Mouse (Mus musculus) lung, embryonic 14.5 days (tissue): ENCODE results near the gene Lrp3. TPM values are rescaled to one million over a fixed set of nuclear protein-coding genes. Genes with fewer than 3 reads are reported as not detected.

ENCODE experiments used
- ATAC-seq: fragments of 200-750 bp; cut with Nextera tagmentation; 2 replicates; pipeline ENCODE4 v1.8.0; 2017; ENCODE audit warnings: mild to moderate bottlenecking, moderate TSS enrichment, moderate library complexity; ENCODE audit not compliant: insufficient read depth
- DNase-seq: peaks from one replicate; pipeline ENCODE4 v3.0.0-alpha.2; 2015
- H3K27ac ChIP-seq: fragments of 300-500 bp; sonication (generic); 2 replicates; pipeline ENCODE4 v1.5.1; 2014; ENCODE audit warnings: low read depth, mild to moderate bottlenecking, moderate library complexity
- H3K27me3 ChIP-seq: fragments of 300-500 bp; sonication (generic); 2 replicates; pipeline ENCODE4 v1.6.1; 2014; ENCODE audit warnings: low read length, control low read depth; ENCODE audit not compliant: insufficient read depth
- H3K36me3 ChIP-seq: fragments of 300-500 bp; sonication (generic); 2 replicates; pipeline ENCODE4 v1.6.1; 2014; ENCODE audit warnings: control low read depth; ENCODE audit not compliant: insufficient read depth
- H3K4me1 ChIP-seq: fragments of 300-500 bp; sonication (generic); 2 replicates; pipeline ENCODE4 v1.6.1; 2014; ENCODE audit warnings: antibody characterized with exemption, control low read depth; ENCODE audit not compliant: insufficient read depth
- H3K4me2 ChIP-seq: fragments of 300-500 bp; sonication (generic); 2 replicates; pipeline ENCODE4 v1.6.1; 2014; ENCODE audit warnings: mild to moderate bottlenecking
- H3K4me3 ChIP-seq: fragments of 300-500 bp; sonication (generic); 2 replicates; pipeline ENCODE4 v1.5.1; 2014; ENCODE audit warnings: low read depth, low read length
- H3K9ac ChIP-seq: fragments of 300-500 bp; sonication (generic); 2 replicates; pipeline ENCODE4 v1.6.1; 2014
- H3K9me3 ChIP-seq: fragments of 300-500 bp; sonication (generic); 2 replicates; pipeline ENCODE4 v1.6.1; 2016; ENCODE audit warnings: low read depth, low read length, control low read depth
- CTCF ChIP-seq: IDR thresholded peaks from 2 replicates; pipeline ENCODE4 v1.5.1; 2016; ENCODE audit warnings: antibody characterized with exemption, low read depth
- WGBS: fragments of 180-500 bp; shearing (Covaris S2); extraction: QIAGEN DNeasy Blood & Tissue Kit; methylation state at CpG from one replicate; pipeline ENCODE4 v1.1.7; 2014; 5-methylcytosine and 5-hydroxymethylcytosine counted together
- polyA plus RNA-seq: library from polyadenylated mRNA; unstranded; fragments of >200 nt; fragmentation: Nextera tagmentation; extraction: Ambion mirVana; gene quantifications from 2 replicates; pipeline ENCODE4 v1.2.1, GENCODE M21; 2014

Gene Lrp3
- polyA plus RNA-seq, 1 experiment from 2014 or later = 11.2 TPM

DNA sequence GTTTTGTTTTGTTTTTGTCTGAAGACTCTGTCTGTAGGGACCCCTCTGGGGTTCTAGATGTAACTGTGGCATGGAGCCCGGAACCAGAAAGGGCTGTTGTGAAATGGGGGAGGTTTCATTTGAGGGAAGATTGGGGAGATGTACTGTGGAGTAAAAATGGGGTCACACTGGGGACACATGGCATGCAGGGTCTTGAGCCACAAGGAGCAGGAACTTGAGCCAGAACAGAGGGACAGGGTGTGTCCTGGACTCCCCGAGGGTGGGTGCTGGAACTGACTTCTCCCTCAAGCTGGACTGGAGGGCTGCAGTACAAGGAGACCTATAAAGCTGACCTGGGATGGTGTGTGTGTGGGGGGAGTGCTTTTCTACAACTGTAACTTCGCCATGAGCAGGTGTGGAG, 57.8 kb downstream of the Lrp3 start:
- WGBS = 65% methylated on average over 3 of the region's 3 CpGs
- DNase-seq = no peak
- TF ChIP-seq CTCF = no peak
- Histone ChIP-seq H3K9ac (no peak overlapping the region), H3K27ac (no peak overlapping the region), H3K4me3 (no peak overlapping the region), H3K4me1 (no peaks in the 10 kb centered on the region), H3K36me3 (no peaks in the 10 kb centered on the region), H3K9me3 (no peaks in the 10 kb centered on the region), H3K4me2 (no peak overlapping the region), H3K27me3 (no peaks in the 10 kb centered on the region)
- no peak for ATAC-seq

- no peaks in the 10 kb centered on the region for H3K4me1 ChIP-seq
- H3K36me3 ChIP-seq = no peaks in the 10 kb centered on the region
- H3K27me3 ChIP-seq = no peaks in the 10 kb centered on the region
- DNase-seq = no peak
- H3K4me3 ChIP-seq = no peak overlapping the region
- H3K9me3 ChIP-seq = no peaks in the 10 kb centered on the region
- no peak overlapping the region for H3K27ac ChIP-seq
- ATAC-seq = no peak
- H3K4me2 ChIP-seq = no peak overlapping the region
- 59% methylated on average over 16 of the region's 16 CpGs for WGBS
- no peak for TF ChIP-seq CTCF
- no peak overlapping the region for H3K9ac ChIP-seq
Measured at GRCm38 (mm10) chr7:35156561-35157477, 58.5 kb downstream of the Lrp3 start.

DNA sequence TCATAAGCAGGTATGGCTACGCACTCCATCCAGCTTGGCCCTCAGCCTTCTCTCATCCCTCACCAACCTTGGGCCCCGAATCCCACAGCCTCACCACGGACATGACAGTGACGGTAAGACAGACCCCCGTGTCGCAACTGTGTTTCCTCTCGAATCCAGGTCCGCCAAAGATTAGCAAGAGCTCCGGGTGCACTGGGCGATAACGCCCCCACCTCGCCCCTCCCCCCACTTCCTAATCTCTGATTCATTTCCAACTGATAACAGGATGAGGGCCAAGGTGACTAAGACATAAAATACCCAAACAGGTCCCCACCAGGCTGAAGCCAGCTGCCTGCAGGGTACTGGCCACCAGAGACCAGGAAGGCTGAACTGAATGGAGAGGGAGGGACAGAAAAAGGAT, 60.8 kb downstream of the Lrp3 start:
- H3K9ac ChIP-seq = no peak overlapping the region
- H3K4me2 ChIP-seq = no peak overlapping the region
- H3K27me3 ChIP-seq = no peaks in the 10 kb centered on the region
- ATAC-seq (no peak), DNase-seq (no peak)
- no peaks in the 10 kb centered on the region for H3K36me3 ChIP-seq
- 58% methylated on average over 12 of the region's 12 CpGs for WGBS
- no peak for TF ChIP-seq CTCF
- no peak overlapping the region for H3K27ac ChIP-seq
- H3K4me3 ChIP-seq = no peak overlapping the region
- peaks cover 4% of the 10 kb centered on the region; the same call in 1 of the 2 replicates for H3K4me1 ChIP-seq
- no peaks in the 10 kb centered on the region for H3K9me3 ChIP-seq

DNA sequence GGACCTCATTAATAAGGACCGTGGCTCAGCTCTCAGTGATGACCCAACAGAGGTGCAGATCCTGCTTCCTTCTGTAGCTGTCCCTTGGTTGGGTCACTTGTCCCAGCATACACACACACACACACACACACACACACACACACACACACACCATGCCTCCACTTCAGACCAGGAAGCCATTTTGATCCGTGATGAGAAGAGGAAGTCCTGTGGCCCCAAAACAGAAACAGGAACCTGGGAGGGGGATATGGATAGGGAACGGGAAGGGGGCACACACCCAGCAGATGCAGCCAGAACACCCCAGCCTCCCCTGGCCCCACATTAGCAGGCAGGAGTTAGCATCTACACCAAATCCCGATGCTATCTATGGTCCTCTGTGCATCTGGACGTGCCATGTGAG, 64.4 kb downstream of the Lrp3 start:
- H3K27me3 ChIP-seq = no peaks in the 10 kb centered on the region
- WGBS = 64% methylated on average over 5 of the region's 5 CpGs
- H3K9ac ChIP-seq = no peak overlapping the region
- ATAC-seq = no peak
- no peak overlapping the region for H3K4me3 ChIP-seq
- DNase-seq = no peak
- no peak for TF ChIP-seq CTCF
- H3K27ac ChIP-seq = no peak overlapping the region
- H3K4me2 ChIP-seq = no peak overlapping the region
- H3K4me1 ChIP-seq = peaks cover 8% of the 10 kb centered on the region; the same call in 1 of the 2 replicates
- H3K36me3 ChIP-seq = no peaks in the 10 kb centered on the region
- no peaks in the 10 kb centered on the region for H3K9me3 ChIP-seq

Other genes starting within 250 kb of the Lrp3 start
- 38.6 and 41.7 TPM in 2 replicates for gene Cebpg, start 158.9 kb downstream of the Lrp3 start, polyA plus RNA-seq
- gene Cebpa, start 96.2 kb downstream of the Lrp3 start, polyA plus RNA-seq = 5.1 and 6.0 TPM in 2 replicates
- 1.4 and 1.8 TPM in 2 replicates for gene Slc7a10, start 29.1 kb downstream of the Lrp3 start, polyA plus RNA-seq
- gene Gpatch1, start 102.9 kb upstream of the Lrp3 start, polyA plus RNA-seq = 15.9 and 16.1 TPM in 2 replicates
- 3.0 and 3.6 TPM in 2 replicates for gene Rhpn2, start 118.7 kb upstream of the Lrp3 start, polyA plus RNA-seq
- gene Faap24, start 181.3 kb upstream of the Lrp3 start, polyA plus RNA-seq = 17.7 and 20.2 TPM in 2 replicates
- 47.9 and 49.4 TPM in 2 replicates for gene Cep89, start 181.5 kb upstream of the Lrp3 start, polyA plus RNA-seq
- gene Slc7a9, start 233.3 kb upstream of the Lrp3 start, polyA plus RNA-seq = 0.49 and 0.67 TPM in 2 replicates